Mouse (Mus musculus) cerebellum, adult 2 months (tissue): ENCODE results near the gene Nt5dc1.

ENCODE experiments used
- CTCF ChIP-seq: fragments of 200-500 bp; IDR thresholded peaks from 2 replicates; pipeline ENCODE4 v1.5.1; 2011; ENCODE audit warnings: low read depth, mild to moderate bottlenecking, control low read depth, low read length, moderate library complexity, borderline replicate concordance; ENCODE audit not compliant: insufficient read depth
- POLR2A ChIP-seq: fragments of 200-500 bp; IDR thresholded peaks from 2 replicates; pipeline ENCODE4 v1.6.1; 2011; ENCODE audit warnings: low read length, control low read depth, borderline replicate concordance; ENCODE audit not compliant: insufficient read depth

DNA sequence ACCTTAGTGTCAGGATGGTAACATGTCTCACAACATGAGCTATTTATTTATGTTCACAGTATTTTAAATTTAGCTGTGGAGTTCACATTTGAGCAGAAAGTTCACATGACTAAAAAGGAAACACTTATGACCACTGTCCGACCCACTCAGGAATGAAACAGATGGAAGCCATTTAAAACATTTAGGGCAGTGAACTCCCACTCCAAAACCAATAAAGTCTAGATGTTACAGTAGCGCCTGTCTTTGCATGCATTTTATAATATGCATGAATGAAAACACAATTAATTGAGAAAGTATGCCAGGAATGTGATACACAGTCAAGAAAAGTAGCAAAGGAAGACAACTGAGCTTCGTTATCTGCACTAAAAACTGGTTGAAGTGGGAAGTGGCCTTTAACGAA is 66.2 kb downstream of the Nt5dc1 start:
- TF ChIP-seq CTCF = no peak
- no peak for TF ChIP-seq POLR2A
